Mouse (Mus musculus) granulocyte monocyte progenitor cell, adult 5-6 weeks (primary cell): ENCODE results near the gene Atp6v1g2. TPM values are rescaled to one million over a fixed set of nuclear protein-coding genes. Genes with fewer than 3 reads are reported as not detected.
"Not testable (repeated sequence)": the region's sequence is repeated elsewhere in the genome, so short reads cannot be mapped to it uniquely, and the experiment has no call there.

Source experiments
- ATAC-seq: replicated peaks from 2 replicates; pipeline ENCODE4 v1.8.0; 2016; ENCODE audit warnings: mild to moderate bottlenecking, moderate TSS enrichment, inconsistent platforms; ENCODE audit not compliant: poor library complexity, severe bottlenecking
- total RNA-seq, 2 experiments: library from RNA; stranded (forward) in 1 of 2; stranded (reverse) in 1 of 2; fragments of 200-712, 200-1000 nt in 1 of 2; fragments of >200 nt in 1 of 2; fragmentation: Nextera tagmentation in 1 of 2; gene quantifications; 2 replicates each; pipeline ENCODE4 v1.2.3; 2014 to 2017

Atp6v1g2 gene
- total RNA-seq, 2 experiments from 2014 or later = 3.9 to 11.7 TPM

DNA sequence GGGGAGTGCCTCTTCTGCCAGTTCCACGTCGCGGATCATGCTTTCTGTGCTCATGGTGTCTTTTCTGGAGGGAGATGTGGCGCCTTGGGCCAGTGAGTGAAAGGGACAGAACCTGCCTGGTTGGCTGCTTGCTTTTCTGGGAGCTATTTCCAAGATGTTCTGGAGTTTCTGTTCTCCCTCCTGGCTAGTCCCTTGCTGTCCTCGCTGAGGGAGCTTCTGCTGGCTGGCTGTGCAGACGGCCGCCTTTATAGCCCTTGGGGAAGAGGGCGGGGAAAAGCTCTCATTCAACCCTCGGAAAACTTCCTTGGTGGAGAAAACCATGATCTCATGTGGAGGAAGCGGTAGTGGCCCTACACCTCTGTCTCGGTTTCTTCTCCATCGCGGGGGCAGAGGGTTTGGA lies 31.7 kb upstream of the Atp6v1g2 start, which contains the start of gene Tnf:
Gene Tnf, minus strand, starts transcription at position 221 of the 400 bp plus-strand sequence.
- peak; percentile 58 for ATAC-seq

DNA sequence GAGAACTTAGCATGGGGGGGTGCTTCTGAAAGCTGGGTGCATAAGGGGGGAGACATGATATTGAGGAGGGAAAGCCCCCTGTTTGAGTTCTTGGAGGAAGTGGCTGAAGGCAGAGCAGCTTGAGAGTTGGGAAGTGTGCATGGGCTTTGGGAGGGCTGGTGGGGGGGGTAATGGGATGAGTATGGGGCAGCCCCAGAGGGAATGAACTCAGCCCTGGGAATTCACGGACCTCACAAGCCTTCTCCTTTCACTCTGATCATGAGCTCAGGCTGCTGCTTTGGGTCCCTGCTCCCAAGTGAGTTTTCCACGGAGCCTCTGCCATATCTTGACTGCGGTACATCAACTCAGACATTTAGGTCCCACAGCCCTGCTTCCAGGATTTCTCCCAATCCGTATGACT lies 31.0 kb upstream of the Atp6v1g2 start:
- ATAC-seq = no peak

DNA sequence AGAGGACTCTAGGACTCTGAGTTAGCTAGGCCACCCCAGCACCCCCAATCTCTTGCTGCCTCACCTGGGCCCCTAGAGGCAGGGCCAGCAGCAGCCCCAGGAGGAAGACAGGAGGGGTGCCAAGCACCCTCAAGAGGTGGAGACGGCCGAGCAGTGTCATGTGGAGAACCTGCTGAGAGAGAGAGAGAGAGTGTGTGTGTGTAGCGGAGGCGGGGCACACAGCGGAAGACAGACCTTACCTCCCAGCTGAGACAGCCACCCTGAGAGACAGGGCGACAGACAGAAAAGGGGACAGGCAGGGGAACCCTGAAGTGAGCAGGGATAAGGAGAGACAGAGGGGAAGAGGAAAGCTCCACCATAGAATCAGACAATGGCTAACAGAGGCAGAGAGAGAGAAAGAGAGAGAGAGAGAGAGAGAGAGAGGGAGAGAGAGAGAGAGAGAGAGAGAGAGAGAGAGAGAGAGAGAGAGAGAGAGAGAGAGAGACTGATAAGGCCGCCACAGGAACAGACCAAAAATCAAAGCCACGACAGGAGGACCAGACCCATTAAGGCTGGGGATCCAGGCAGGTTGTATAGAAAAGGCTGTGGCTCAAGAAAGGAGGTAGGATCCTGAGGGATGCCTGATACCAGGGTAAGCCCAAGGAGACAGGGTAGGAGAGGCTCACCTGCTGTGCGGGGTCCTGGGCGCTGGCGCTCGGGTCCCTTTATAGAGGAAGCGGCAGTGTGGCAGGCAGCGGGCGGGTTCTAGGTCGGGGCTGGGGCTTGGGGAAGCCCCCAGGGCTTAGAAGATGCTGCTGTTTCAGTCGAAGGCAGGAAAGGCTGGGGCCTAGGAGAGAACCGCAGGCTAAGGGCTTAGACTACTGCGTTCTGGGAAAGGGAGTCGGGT lies 28.7 kb upstream of the Atp6v1g2 start, which contains the start of gene Lta:
Gene Lta, minus strand, starts transcription at position 858 of the 886 bp plus-strand sequence.
- no peak for ATAC-seq

DNA sequence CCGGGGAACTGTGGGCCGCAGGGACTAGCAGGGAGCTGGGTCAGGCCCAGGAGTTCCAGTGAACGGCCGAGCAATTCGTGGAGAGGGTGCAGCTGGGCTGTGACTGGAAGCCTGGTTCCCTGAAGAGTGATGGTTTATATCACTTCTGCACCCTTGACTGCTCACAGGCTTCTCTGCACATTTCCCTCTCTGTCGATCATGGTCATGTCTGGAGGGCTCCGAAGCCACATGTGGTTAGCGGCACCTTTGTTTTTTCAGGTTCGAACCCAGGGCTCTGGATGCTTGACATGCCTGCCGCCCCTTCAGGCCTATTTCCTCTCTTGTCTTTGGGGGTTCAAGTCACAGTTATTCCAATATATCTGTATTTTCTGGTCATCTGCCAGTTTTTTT lies 28.1 kb upstream of the Atp6v1g2 start:
- ATAC-seq = no peak

DNA sequence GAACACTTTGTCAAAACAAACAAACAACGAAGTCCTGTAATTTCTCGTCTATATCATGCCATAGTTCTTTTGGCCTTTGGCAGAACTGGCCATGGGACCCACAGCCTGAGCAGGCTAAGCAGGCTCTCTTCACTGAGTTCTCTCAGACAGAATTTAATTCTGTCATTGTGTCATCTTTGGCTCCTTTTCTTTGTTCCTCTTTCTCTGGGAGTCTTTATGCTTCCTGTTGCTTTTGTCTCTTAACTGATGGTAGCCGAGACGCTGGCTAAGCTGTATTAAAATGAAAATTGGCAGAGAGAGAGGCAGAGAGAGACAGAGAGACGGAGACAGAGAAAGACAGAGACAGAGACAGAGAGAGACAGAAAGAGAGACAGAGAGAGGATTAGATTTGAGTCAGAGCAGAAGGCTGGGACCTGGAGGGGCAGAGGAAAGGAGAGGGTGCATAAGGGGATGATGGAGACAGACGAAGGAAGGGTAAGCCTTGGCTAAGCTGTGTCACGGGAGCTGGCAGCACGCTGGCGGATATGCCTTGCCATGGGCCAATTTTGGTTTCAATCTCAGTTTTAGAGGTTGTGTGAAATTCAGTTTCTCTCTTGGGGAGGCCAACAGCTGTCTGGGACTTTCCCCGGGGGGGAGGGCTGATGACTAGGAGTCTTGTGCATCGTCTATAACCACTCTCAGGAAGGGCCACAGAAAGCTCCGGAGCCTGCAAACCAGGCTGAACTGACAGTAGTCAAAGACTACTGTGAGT lies 23.5 kb upstream of the Atp6v1g2 start:
- peak; percentile 80 for ATAC-seq

DNA sequence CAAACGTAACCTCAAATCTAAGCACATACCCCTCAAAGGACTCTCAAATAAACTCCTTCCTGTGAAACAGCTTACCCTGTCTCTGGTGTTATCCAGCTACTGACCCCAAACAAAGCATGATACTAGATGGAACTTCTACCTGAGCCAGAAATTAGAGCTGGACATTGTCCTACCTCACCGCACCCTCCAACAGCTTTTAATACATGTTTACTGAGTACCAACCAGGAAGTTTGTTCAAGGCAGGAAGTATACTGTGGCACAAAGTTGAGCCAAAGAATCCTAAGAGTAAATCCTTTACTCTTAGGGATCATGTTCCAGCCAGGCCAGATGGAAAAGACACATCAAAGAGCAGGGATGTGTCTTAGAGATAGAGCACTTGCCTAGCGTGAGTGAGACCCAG lies 22.9 kb upstream of the Atp6v1g2 start:
- no peak for ATAC-seq

DNA sequence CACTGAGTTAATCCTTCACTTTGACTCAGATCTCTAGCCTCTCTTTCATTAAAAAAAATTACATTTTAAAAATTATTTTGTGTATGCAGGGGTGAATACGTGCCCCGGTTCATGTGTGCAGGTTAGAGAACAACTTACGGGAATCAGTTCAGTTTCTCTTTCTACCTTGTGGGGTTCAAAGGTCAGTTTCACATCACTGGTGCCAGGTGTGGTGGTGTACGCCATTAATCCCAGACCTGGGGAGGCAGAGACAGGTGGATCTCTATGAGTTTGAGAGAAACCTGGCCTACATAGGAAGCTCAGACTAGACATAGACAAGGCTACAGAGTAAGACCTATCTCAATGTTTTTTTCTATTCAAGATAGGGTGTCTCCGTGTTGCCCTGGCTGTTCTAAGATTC lies 20.4 kb upstream of the Atp6v1g2 start:
- no peak for ATAC-seq

DNA sequence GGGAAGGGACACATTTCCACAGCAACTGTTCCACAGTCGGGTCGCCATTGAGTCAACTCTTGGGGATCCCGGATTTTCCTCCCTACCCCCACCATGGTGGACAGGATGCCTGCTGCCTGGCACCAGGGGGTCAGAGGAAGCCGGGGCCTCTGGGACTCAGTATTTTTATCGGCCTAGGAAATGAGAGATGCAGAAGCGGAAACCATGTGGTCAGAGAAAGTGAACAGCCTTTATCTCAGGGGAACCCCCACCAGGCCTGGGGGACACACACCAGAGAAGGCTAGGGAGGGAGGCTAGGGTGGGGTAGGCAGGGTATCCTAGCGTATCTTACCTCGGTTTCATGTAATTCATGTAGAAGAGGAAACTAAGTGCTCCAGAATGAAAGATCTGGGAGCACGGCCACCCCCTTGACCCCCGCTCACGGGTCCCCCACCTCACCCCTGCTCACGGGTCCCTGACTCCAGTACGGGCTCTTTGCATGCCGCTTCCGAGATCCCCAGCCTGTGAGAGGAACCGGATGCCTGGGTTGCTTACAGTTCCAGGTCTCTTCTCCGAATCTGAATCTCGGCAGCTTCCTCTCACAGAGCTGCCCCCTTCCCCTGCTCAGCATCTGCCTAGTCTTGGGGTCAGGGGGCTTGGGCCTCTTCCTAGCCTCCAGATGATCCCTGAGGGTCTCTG lies 14.8 kb upstream of the Atp6v1g2 start:
- peak; percentile 36 for ATAC-seq

DNA sequence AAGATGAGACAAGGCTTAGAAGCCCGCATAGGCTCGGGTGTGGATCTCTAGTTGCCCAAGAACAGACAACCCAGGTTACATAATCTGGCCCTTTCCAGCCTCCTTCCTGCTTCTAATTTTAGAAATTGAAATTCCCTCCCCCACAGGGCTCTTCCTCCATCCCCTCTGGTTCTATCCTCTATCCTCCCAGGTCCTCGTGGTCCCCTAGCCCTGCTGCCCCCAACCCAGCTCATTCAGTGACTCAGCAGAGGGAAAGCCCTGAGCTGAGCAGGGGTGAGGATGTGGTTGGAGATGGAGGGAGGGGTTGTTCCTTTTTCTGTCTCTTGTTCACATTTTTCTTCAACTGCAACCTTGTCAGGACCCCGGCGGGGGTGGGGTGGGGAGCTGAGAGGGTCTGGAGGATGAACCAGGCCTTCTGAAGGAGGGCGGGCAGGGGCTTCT lies 13.8 kb upstream of the Atp6v1g2 start:
- ATAC-seq = peak; percentile 71

DNA sequence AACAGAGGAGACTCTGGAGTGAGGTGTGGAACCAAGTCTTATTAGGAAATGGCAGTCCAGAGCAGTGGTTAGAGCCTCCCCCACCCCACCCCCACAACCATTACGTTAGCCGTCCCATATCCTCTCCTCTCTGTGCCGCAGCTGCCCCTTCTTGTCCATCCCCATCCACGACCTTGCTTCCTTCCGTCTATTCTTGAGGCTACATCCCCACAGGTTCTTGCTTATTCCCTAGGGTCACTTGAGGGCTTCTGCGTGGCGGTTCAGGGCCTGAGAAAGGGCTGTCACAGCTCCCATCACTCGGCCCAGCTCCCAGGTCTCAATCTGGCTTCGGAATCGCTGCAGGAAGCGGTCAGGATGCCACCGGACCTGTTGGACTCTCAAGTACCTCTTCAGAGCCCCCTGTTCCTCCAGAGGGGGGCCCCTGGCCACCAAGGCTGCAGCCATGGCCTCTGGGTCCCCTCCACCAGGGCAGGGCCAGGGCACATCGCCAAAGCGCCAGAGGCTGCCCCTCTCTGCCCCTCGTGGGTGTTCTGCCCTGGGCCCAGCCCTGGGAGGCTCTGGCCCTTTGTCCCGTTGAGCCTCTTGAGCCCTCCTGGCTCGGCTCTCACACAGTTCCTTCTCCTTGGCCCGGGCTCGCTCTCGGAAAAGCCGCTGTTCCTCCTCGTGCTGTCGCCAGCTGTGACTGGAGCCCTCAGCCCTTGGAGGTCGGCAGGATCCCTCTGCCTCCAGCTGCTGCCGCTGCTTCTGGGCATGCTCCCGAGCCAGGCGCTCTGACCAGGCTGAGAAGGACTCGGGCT lies 13.1 kb upstream of the Atp6v1g2 start, which contains the start of gene Gm16181:
Gene Gm16181, plus strand, starts transcription at position 679 of the 797 bp plus-strand sequence.
- peak; percentile 5; the same call in 1 of the 2 replicates for ATAC-seq

DNA sequence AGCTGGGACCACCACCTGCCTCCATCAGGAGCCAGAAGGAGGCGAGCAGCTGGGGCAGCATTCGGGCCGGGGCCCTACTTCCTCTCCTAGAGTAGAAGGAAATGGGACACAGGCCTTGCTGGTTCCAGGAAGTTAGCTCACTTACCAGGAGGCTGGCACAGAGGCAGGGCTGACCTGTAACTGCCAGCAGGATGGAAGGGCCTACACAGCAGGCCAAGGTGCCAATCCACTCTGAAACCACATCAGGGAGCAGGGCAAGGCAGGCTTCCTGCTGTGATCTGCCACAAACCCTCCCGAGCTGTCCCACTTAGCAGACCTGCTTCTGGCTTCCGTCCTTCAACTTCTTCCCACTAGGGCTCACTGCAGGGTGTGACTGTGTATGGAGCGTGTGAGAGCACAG lies 11.2 kb upstream of the Atp6v1g2 start:
- ATAC-seq = peak; percentile 42

DNA sequence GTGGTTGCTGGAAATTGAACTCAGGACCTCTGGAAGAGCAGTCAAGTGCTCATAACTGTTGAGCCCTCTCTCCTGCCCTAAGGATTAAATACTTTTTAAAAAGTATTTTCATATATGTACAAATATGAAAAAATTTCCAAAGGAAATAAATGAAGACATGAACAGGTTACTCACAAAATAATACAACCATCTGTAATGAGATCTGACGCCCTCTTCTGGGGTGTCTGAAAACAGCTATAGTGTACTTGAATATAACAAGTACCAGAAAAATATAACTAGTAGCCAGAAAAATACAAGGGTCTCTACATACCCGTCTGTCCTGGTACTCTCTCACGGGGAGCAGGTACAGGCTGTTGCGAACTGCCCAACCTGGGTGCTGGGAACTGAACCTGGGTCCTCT lies 8.8 kb upstream of the Atp6v1g2 start:
- no peak for ATAC-seq

DNA sequence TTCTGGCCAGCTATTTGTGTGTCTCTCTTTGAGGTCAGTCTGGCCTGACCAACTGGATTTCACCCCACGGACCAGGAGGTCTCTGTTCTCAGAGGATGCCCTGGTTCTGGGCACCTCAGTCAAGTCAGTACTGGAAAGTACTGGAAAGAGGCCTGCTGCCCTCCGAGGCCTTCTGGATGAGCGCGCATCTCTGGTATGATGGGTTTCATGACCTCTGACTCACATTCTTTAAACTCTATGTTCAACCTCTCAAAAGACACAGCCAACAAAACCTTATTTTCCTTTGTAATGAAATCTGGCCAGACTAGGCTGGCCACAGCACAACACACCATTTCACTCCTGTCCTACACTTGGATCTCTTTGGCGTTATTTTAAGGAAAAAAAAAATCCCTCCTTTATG lies 8.0 kb upstream of the Atp6v1g2 start:
- no peak for ATAC-seq

DNA sequence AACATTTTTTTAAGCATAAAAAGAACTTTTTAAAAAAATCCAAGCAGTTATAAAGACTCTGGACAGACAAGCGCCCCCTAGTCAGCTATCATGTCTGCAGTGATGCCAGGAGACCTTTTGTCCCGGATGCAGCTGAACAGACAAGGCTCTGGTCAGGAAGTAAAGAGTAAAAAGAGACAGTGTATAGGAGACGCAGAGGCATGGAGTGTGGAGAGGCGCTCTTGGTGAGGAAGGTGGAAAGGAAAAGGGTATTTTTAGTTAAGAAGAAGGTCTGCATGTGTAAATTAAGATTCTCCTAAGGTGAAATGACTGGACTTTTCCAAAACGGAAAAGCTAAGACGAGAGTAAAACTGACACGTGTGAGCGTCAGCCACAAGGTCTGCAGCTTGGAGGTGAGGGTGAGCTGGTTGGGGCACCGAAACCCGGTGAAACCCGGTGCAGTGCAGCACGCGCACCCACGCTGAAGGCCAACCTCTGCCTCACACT lies 6.9 kb upstream of the Atp6v1g2 start:
- no peak for ATAC-seq

DNA sequence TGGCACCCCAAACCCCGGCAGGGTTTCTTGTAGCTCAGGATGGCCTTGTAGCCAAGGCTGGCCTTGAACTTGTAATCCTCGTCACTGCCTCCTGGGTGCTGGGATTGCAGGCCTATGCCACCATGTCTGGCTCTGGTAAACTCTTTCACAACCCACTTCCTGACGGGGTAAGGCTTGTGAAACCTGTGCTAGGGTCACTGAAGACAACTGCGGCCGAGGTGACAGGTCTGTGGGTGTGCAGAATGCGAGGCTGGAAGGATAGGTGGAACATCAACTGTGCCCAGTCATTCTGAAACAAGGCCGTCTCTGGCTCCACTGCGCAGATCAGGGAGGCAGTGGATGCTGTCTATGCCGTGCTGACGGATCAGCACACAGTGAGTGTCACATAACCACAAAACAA lies 2.4 kb upstream of the Atp6v1g2 start:
- peak; percentile 58 for ATAC-seq

DNA sequence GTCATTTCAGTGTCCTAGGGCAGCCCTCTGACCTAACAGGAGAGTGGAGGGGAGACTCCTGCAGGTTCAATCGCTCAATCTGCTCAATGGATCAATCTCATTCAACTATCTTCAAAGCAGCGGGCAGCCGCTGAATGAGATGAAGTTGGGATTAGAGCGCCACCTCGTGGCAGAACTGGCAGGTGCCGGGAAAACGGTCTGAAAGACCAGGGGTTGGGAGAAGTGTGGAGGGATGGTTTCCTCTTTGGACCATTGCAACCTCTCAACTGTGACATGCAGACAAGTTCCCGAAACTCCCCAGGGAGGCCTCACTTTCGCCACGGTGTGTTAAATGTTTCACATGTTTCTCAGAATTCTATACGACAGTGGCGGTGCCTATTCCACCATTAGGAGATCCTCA lies 1.4 kb upstream of the Atp6v1g2 start:
- ATAC-seq = peak; percentile 17; the same call in 1 of the 2 replicates

DNA sequence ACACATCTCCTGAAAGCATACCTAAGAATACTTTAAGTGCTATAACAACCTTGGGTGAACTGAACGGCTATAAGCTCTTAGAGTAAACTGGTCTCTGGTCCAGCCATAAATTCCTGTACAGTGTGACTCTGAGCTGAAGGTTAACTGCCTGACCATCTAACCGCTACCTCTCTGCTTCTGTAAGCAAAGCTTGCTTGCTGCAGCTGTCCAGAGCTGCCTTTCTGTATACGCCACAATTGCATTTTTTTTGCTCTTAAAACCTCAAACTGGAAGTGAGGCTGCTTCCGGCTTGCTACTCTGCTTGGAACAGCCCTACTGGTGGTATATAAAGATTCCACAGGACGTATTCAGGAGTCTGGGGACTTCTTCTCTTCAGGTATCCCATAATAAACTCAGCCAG lies 801 bp upstream of the Atp6v1g2 start:
- 0 out of 2 replicates have a peak, but pooled peaks have one; percentile 6 for ATAC-seq

DNA sequence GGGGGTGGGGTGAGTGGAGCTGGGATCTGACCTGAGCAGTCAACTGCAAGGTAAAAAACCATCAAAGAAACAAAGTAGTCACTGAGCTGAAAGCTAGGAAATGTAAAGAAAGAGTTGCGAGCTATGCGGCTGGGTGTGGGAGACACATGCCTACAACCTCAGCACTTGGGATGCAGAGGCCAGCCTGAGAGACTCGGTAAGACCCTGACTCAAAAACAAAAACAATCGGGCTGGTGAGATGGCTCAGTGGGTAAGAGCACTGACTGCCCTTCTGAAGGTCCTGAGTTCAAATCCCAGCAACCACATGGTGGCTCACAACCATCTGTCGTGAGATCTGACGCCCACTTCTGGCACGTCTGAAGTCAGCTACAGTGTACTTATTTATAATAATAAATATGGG lies 630 bp downstream of the Atp6v1g2 start:
- ATAC-seq = not testable (repeated sequence)

DNA sequence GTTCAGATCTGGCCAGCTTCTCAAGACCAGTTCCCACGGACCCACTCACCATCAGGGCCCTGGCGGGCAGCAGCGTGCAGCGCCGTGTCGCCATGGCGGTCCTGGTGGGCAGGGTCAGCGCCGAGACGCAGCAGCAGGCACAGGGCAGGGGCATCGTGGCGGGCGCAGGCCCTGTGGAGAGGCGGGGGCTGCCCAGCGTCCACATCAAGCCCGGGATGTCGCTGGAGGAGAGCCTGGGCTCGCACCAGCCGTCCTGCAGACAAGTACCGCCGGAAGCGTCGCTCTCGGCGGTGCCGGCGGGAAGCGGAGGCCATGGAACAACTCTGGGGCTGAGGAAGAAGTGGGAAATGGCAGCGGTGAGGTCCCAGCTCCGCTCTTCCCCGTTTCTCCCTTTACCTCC lies 1.4 kb downstream of the Atp6v1g2 start:
- 0 out of 2 replicates have a peak, but pooled peaks have one; percentile 1 for ATAC-seq
